Mouse (Mus musculus) embryonic facial prominence, embryonic 13.5 days (tissue): ENCODE measurements around the gene Lrch1. TPM values are rescaled to one million over a fixed set of nuclear protein-coding genes. Genes with fewer than 3 reads are reported as not detected.
A peak's percentile ranks its signal among the peaks of the same experiment; 100 is the strongest.

Experiments used
- ATAC-seq: fragments of 200-750 bp; cut with Nextera tagmentation; 2 replicates; pipeline ENCODE4 v1.8.0; 2017; ENCODE audit warnings: low read depth; ENCODE audit not compliant: insufficient number of reproducible peaks, insufficient read depth, low FRiP score, low TSS enrichment
- H3K27ac ChIP-seq: fragments of 300-500 bp; sonication (generic); 2 replicates; pipeline ENCODE4 v1.5.1; 2015; ENCODE audit warnings: moderate library complexity, mild to moderate bottlenecking, inconsistent platforms
- H3K27me3 ChIP-seq: fragments of 300-500 bp; sonication (generic); 2 replicates; pipeline ENCODE4 v1.6.1; 2015; ENCODE audit warnings: mild to moderate bottlenecking, inconsistent platforms
- H3K36me3 ChIP-seq: fragments of 300-500 bp; sonication (generic); 2 replicates; pipeline ENCODE4 v1.6.1; 2015; ENCODE audit warnings: mild to moderate bottlenecking, inconsistent platforms
- H3K4me1 ChIP-seq: fragments of 300-500 bp; sonication (generic); 2 replicates; pipeline ENCODE4 v1.6.1; 2015; ENCODE audit warnings: inconsistent platforms
- H3K4me2 ChIP-seq: fragments of 300-500 bp; sonication (generic); 2 replicates; pipeline ENCODE4 v1.6.1; 2015; ENCODE audit warnings: moderate library complexity, mild to moderate bottlenecking, inconsistent platforms
- H3K4me3 ChIP-seq: fragments of 300-500 bp; sonication (generic); 2 replicates; pipeline ENCODE4 v1.5.1; 2015; ENCODE audit warnings: mild to moderate bottlenecking, inconsistent platforms
- H3K9ac ChIP-seq: fragments of 300-500 bp; sonication (generic); 2 replicates; pipeline ENCODE4 v1.6.1; 2015; ENCODE audit warnings: mild to moderate bottlenecking, inconsistent platforms
- H3K9me3 ChIP-seq: fragments of 300-500 bp; sonication (generic); 2 replicates; pipeline ENCODE4 v1.6.1; 2016; ENCODE audit warnings: inconsistent platforms
- WGBS: fragments of 180-500 bp; shearing (Covaris S2); methylation state at CpG from one replicate; pipeline ENCODE4 v1.1.7; 2015; ENCODE audit warnings: mixed read lengths; 5-methylcytosine and 5-hydroxymethylcytosine counted together
- polyA plus RNA-seq: library from polyadenylated mRNA; unstranded; fragments of >200 nt; fragmentation: Nextera tagmentation; extraction: Ambion mirVana; gene quantifications from 2 replicates; pipeline ENCODE4 v1.2.1, GENCODE M21; 2015

The Lrch1 gene
- polyA plus RNA-seq, 1 experiment from 2014 or later, result 16.8 TPM

DNA sequence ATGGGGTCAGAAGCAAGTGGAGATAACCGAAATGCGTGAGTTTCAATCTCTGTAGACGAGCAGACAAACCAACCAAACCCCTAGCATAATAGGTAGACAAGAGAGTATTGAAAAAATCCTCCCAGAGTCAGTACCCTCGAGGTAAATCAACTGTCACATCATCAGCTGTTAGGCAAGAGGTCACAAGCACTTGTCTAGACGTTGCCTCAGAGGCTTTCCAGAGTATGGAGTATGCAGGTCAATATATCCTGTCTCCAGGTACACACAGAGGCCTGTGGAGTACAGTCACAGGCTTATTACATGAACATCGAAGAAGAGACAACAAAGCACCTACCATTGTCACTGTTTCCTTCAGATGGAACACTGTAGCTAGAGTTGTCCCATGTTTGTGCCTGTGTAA, 154.9 kb downstream of the Lrch1 start:
- WGBS, result 76% methylated on average over 6 of the region's 6 CpGs
- no peak for ATAC-seq

DNA sequence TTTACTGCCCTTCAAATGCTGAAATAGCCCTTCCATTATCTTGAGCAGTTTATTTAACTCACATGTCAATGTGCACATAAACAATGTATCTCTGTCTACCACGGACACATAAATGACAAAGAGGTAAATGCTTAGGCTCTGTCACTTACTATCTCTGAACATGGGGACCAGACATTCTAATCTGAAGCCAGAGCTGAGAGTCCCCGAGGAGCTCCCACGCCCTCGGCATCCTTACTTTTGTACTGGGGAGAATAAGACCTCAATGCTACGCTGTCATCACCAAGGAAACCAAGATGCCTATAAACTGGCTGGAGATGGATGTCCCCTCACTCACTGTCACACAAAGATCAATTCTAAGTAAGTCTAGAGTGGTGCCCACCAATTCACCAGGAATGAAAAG, 157.1 kb downstream of the Lrch1 start:
- Histone ChIP-seq H3K9me3 (no peaks in the 10 kb centered on the region), H3K4me1 (0 out of 2 replicates have a peak, but pooled peaks cover 4% of the 10 kb centered on the region), H3K4me3 (no peak overlapping the region), H3K4me2 (no peak overlapping the region), H3K36me3 (peaks cover 28% of the 10 kb centered on the region), H3K27ac (no peak overlapping the region), H3K27me3 (no peaks in the 10 kb centered on the region), H3K9ac (no peak overlapping the region)
- 83% methylated on average over 5 of the region's 5 CpGs for WGBS
- ATAC-seq, result no peak

More for the DNA sequence above, 154.9 kb downstream of the Lrch1 start:
- Histone ChIP-seq H3K9ac (no peak overlapping the region), H3K27ac (no peak overlapping the region), H3K9me3 (no peaks in the 10 kb centered on the region), H3K4me1 (0 out of 2 replicates have a peak, but pooled peaks cover 4% of the 10 kb centered on the region), H3K4me3 (no peak overlapping the region), H3K36me3 (peaks cover 28% of the 10 kb centered on the region), H3K4me2 (no peak overlapping the region), H3K27me3 (no peaks in the 10 kb centered on the region)

DNA sequence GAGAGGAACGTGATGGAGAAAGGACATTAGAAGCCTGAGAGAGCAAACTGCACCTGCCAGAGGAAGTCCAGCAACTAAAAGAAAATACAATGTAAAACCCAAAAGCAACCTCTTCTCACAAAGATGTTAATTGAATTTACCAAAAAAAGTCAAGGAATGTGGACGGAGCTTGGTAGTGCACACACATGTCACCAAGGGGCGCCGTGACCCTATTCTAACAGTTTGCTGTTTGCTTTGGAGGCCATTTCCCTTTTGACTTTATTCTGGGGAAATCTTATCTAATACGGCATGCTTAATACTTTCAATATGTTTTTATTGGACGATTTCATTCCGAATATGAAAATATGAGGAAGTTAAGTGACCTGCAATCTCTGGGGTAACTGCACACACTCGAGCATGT, 158.9 kb downstream of the Lrch1 start:
- H3K27ac ChIP-seq, result no peak overlapping the region
- H3K27me3 ChIP-seq, result no peaks in the 10 kb centered on the region
- 58% methylated on average over 8 of the region's 8 CpGs for WGBS
- H3K36me3 ChIP-seq, result peaks cover 34% of the 10 kb centered on the region
- no peak overlapping the region for H3K9ac ChIP-seq
- H3K4me2 ChIP-seq, result no peak overlapping the region
- ATAC-seq, result no peak
- H3K9me3 ChIP-seq, result no peaks in the 10 kb centered on the region
- H3K4me3 ChIP-seq, result no peak overlapping the region
- H3K4me1 ChIP-seq, result 0 out of 2 replicates have a peak, but pooled peaks cover 4% of the 10 kb centered on the region

DNA sequence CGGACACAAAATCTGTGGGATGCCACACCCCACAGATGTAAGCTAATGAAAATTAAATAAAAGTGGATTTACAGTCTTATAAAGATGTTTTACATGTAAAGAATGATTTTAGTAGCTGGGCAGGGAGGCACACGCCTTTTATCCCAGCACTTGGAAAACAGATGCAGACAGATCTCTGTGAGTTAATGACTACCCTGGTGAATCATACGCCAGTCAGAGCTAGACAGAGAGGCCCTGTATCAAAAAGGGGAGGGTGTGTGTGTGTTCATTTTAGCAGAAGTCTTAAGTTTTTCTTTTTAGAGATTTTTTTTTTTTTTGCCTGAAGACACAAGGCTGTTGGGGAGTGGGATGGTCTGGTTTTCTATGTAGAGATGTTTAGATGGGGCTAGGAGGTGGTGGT, 160.0 kb downstream of the Lrch1 start:
- ATAC-seq, result no peak
- Histone ChIP-seq H3K27me3 (no peaks in the 10 kb centered on the region), H3K4me3 (no peak overlapping the region), H3K9me3 (no peaks in the 10 kb centered on the region), H3K4me1 (0 out of 2 replicates have a peak, but pooled peaks cover 4% of the 10 kb centered on the region), H3K36me3 (peaks cover 36% of the 10 kb centered on the region), H3K9ac (no peak overlapping the region), H3K4me2 (no peak overlapping the region), H3K27ac (no peak overlapping the region)
- 75% methylated on average over 3 of the region's 3 CpGs for WGBS

DNA sequence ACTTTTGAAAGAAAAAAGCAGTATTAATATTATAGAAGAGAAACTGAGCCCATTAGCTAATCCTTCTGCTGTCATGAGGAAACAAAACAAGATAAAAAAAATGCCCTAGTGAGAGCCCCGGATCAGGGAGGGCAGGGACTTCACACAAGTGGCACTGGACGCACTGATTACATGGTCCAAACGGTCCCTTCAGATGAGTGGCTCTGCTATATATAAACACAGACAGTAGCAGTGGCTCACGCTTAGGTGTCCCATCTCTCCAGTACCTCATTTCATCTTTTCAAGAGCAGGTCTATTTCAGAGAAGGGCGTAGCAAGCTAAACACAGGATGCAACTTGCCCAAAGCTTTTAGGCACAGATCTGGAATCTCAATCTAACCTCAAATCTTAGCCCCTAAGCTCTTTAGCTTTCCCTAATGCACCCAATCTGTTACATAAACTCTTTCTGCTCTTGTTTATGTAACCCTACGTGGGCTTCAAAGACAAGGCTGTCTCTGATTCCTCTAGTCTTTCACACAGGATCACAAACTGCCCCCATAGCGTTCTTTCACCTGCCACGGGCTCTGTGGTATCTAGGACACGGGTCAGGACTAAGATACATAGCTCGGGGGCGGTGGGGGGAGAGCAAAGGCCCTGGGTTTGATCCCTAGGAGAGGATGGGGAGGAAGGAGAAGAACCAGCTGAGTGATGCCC, 163.3 kb downstream of the Lrch1 start:
- Histone ChIP-seq H3K9ac (no peak overlapping the region), H3K36me3 (peaks cover 34% of the 10 kb centered on the region), H3K9me3 (no peaks in the 10 kb centered on the region), H3K27ac (no peak overlapping the region), H3K4me2 (no peak overlapping the region), H3K4me1 (0 out of 2 replicates have a peak, but pooled peaks cover 4% of the 10 kb centered on the region), H3K27me3 (no peaks in the 10 kb centered on the region), H3K4me3 (no peak overlapping the region)
- WGBS, result 74% methylated on average over 11 of the region's 11 CpGs
- ATAC-seq, result no peak

DNA sequence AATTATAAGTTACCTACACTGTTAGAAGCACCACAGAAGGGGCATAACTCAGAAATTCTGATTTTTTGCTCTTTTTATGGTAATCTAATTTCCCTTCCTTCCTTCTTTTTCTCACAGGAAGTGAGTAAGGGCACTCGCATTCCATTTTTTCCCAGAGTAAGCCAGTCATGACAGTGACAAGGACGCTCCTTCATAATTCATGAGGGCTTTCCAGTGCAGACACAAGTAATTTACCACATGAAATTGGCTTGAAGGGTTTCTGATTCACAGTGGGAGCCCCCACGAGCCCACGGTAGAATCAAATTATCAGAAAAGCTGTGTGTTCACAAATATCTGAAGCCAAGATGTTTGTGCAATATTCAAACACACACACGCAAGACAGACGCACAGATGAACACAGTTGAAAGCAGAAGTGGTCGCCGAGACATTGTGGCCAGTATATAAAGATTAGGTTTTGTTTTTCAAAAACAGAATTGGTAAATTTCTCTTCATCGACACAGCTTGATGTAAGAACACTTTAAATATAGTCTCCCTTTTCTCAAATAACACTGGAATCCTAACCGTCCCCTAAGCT, 173.5 kb downstream of the Lrch1 start:
- peaks cover 44% of the 10 kb centered on the region for H3K36me3 ChIP-seq
- WGBS, result 60% methylated on average over 10 of the region's 10 CpGs
- no peaks in the 10 kb centered on the region for H3K4me1 ChIP-seq
- H3K27me3 ChIP-seq, result no peaks in the 10 kb centered on the region
- no peak for ATAC-seq
- no peak overlapping the region for H3K4me2 ChIP-seq
- H3K27ac ChIP-seq, result no peak overlapping the region
- no peak overlapping the region for H3K9ac ChIP-seq
- no peak overlapping the region for H3K4me3 ChIP-seq
- 0 out of 2 replicates have a peak, but pooled peaks cover 3% of the 10 kb centered on the region for H3K9me3 ChIP-seq

DNA sequence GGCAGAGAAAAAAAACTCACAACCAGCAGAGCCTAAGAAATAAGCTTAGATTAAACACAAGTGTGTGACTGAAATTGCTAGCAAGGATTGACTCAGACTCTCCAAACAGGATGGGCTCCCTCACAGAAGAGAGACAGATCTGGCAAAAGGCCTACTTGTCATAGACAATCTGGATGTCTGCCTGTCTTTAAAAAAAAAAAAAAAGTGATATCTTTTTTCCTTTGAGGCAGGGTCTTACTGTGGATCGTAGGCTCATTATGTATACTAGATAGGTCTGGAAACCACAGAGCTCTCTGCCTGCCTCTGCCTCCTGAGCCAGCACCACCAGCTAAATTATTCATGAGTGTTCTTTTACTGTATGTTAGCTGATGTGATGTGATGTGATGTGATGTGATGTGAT, 179.8 kb downstream of the Lrch1 start:
- 0 out of 2 replicates have a peak, but pooled peaks cover 3% of the 10 kb centered on the region for H3K9me3 ChIP-seq
- H3K36me3 ChIP-seq, result peaks cover 48% of the 10 kb centered on the region
- ATAC-seq, result no peak
- 54% methylated on average over 1 of the region's 1 CpGs for WGBS
- no peak overlapping the region for H3K4me2 ChIP-seq
- H3K4me1 ChIP-seq, result no peaks in the 10 kb centered on the region
- H3K9ac ChIP-seq, result no peak overlapping the region
- no peak overlapping the region for H3K4me3 ChIP-seq
- H3K27me3 ChIP-seq, result no peaks in the 10 kb centered on the region
- no peak overlapping the region for H3K27ac ChIP-seq

DNA sequence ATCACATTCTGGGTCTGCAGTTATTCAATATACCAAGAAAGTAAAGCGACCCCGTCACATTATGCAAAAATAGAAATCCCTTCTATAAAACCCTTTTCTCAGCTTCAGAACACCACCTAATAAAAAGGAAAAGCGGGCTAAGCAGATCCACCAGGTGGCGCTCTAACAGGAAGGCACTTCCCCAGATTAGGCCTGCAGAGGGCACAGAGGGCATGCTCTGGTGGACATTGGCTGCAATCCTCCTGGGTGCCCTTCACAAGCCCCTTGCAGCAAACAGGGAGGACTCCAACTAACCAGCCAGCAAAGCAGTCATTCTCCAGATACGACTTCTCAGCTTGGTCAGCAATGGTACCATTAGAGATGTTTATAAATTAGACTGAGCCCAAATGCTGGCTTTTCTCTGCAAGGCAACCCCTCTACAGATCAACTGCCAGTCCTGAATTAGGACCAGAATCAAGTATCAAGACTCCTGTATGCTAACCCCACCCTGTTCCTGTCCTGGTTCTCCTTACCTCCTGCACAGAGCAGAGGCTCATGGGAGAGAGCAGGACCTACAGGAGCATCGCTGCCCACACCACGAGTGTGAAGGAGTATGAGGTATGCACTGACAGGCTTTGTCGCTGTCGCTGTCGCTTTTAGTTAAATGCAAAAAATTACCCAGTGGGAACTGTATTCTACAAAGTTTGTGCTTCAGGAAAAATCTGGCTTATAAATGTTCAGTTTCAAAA, 183.3 kb downstream of the Lrch1 start:
- no peak overlapping the region for H3K4me3 ChIP-seq
- H3K4me1 ChIP-seq, result no peaks in the 10 kb centered on the region
- H3K9ac ChIP-seq, result no peak overlapping the region
- ATAC-seq, result no peak
- H3K27ac ChIP-seq, result no peak overlapping the region
- no peak overlapping the region for H3K4me2 ChIP-seq
- no peaks in the 10 kb centered on the region for H3K9me3 ChIP-seq
- 55% methylated on average over 10 of the region's 10 CpGs for WGBS
- no peaks in the 10 kb centered on the region for H3K27me3 ChIP-seq
- H3K36me3 ChIP-seq, result peaks cover 21% of the 10 kb centered on the region

DNA sequence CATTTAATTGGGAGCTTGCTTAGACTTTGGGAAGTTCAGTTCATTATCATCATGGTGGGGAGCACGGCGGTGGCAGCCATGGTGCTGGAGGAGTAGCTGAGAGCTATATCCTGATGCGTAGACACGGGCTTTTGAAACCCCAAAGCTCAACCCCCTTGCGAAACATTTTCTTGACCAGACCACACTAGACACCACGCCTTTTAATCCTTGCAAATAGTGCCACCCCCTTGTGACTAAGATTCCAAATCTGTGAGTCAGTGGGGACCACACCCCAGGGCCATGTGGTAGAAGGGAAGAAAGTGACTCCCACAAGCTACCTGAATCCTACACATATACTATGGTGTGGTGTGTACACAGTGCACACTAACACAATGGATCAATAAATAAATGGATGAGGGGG, 210.8 kb downstream of the Lrch1 start:
- Histone ChIP-seq H3K36me3 (peaks cover 59% of the 10 kb centered on the region), H3K9ac (no peak overlapping the region), H3K27me3 (no peaks in the 10 kb centered on the region), H3K4me1 (peaks cover 13% of the 10 kb centered on the region), H3K4me3 (no peak overlapping the region), H3K9me3 (no peaks in the 10 kb centered on the region), H3K27ac (no peak overlapping the region), H3K4me2 (no peak overlapping the region)
- no peak for ATAC-seq
- 92% methylated on average over 6 of the region's 6 CpGs for WGBS

DNA sequence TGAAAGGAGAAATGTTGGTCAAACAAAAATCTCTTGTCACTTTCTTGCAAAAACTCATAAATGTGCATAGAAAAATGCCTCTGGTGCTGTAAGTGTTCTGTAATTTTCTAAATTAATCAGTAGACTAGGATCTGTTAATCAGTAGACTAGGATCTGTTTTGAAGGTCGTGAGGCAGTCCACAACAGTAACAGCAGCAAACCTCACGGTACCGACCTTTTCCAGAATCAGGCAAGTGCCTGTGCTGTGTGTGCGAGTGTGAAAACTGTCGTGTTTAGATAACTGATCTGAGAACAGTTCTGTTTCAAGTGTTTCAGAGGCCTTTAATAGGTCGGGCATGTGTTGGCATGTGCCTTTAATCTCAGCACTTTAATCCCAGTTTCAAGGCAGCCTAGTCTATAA, 212.2 kb downstream of the Lrch1 start:
- no peaks in the 10 kb centered on the region for H3K27me3 ChIP-seq
- no peak overlapping the region for H3K4me3 ChIP-seq
- H3K4me2 ChIP-seq, result no peak overlapping the region
- H3K9ac ChIP-seq, result no peak overlapping the region
- H3K4me1 ChIP-seq, result peaks cover 16% of the 10 kb centered on the region
- ATAC-seq, result no peak
- 77% methylated on average over 6 of the region's 6 CpGs for WGBS
- no peaks in the 10 kb centered on the region for H3K9me3 ChIP-seq
- no peak overlapping the region for H3K27ac ChIP-seq
- peaks cover 45% of the 10 kb centered on the region for H3K36me3 ChIP-seq

DNA sequence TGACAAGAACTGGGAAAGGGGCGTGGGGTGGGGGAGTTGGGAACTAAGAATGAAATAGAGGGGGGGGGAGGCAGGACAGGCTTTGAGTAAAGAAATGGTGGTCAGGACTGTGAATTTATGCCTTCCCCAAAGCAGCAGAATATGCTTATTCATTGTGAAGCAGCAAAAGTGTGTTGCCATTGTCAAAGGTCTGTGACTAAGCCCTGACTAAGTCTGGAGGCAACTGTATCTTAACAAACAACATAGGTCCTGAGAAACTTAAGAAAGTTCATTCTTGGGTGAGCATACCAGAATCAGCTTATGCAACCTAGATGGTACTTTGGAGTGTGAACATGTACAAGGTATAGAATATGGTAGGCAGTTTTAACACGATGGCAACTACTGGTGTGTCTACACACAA, 214.3 kb downstream of the Lrch1 start:
- Histone ChIP-seq H3K27me3 (no peaks in the 10 kb centered on the region), H3K36me3 (peaks cover 26% of the 10 kb centered on the region), H3K4me1 (peaks cover 16% of the 10 kb centered on the region), H3K27ac (no peak overlapping the region), H3K9ac (peak overlapping the region; percentile 21; the same call in 1 of the 2 replicates), H3K4me2 (peak overlapping the region; percentile 57), H3K4me3 (peak overlapping the region; percentile 79), H3K9me3 (no peaks in the 10 kb centered on the region)
- ATAC-seq, result no peak
- WGBS, result 73% methylated on average over 2 of the region's 2 CpGs
